Mouse (Mus musculus) MEL (cell line): ENCODE measurements around the gene Elmod3.
A peak's percentile ranks its signal among the peaks of the same experiment; 100 is the strongest.

Source experiments
- CHD1 ChIP-seq: IDR thresholded peaks from 2 replicates; pipeline ENCODE4 v1.6.1; 2012; ENCODE audit warnings: low read depth, mild to moderate bottlenecking, inconsistent platforms, low read length, improper control_type of control experiment
- CTCF ChIP-seq, 3 experiments: IDR thresholded peaks in 2 of 3; conservative IDR thresholded peaks in 1 of 3; 2 replicates each; pipeline ENCODE4 v1.5.1; 2011 to 2012; ENCODE audit warnings: low read length in 3 of 3, low read depth in 2 of 3, mild to moderate bottlenecking in 2 of 3, improper control_type of control experiment in 1 of 3, inconsistent platforms in 1 of 3, mixed read lengths in 1 of 3, moderate library complexity in 1 of 3; ENCODE audit not compliant: control insufficient read depth in 1 of 3, insufficient read depth in 1 of 3, poor library complexity in 1 of 3, severe bottlenecking in 1 of 3
- ELF1 ChIP-seq: IDR thresholded peaks from 2 replicates; pipeline ENCODE4 v1.6.1; 2014; ENCODE audit warnings: low read depth, mild to moderate bottlenecking, inconsistent platforms, low read length, improper control_type of control experiment, moderate library complexity
- EP300 ChIP-seq, 2 experiments: IDR thresholded peaks; 2 replicates each; pipeline ENCODE4 v1.6.1; 2011; ENCODE audit warnings: improper control_type of control experiment in 2 of 2, low read length in 2 of 2, low read depth in 1 of 2, mild to moderate bottlenecking in 1 of 2
- ETS1 ChIP-seq: IDR thresholded peaks from 2 replicates; pipeline ENCODE4 v1.6.1; 2012; ENCODE audit warnings: low read depth, mild to moderate bottlenecking, inconsistent platforms, low read length, improper control_type of control experiment, moderate library complexity
- GABPA ChIP-seq: IDR thresholded peaks from 2 replicates; pipeline ENCODE4 v1.6.1; 2012; ENCODE audit warnings: low read depth, mild to moderate bottlenecking, inconsistent platforms, low read length, improper control_type of control experiment, moderate library complexity
- GATA1 ChIP-seq: IDR thresholded peaks from 2 replicates; pipeline ENCODE4 v1.6.1; 2011; ENCODE audit warnings: low read depth, low read length, improper control_type of control experiment
- MAZ ChIP-seq: IDR thresholded peaks from 2 replicates; pipeline ENCODE4 v1.6.1; 2012; ENCODE audit warnings: low read depth, mild to moderate bottlenecking, inconsistent platforms, low read length, improper control_type of control experiment
- MXI1 ChIP-seq: IDR thresholded peaks from 2 replicates; pipeline ENCODE4 v1.6.1; 2011; ENCODE audit warnings: mild to moderate bottlenecking, low read depth, low read length, improper control_type of control experiment
- NELFE ChIP-seq: IDR thresholded peaks from 2 replicates; pipeline ENCODE4 v1.6.1; 2011; ENCODE audit warnings: low read depth, low read length, improper control_type of control experiment
- POLR2A ChIP-seq, 2 experiments: IDR thresholded peaks; 2 replicates each; pipeline ENCODE4 v1.6.1; 2011 to 2012; ENCODE audit warnings: low read length in 2 of 2, mild to moderate bottlenecking in 2 of 2, control low read depth in 1 of 2, improper control_type of control experiment in 1 of 2, low read depth in 1 of 2, moderate library complexity in 1 of 2; ENCODE audit not compliant: control insufficient read depth in 1 of 2, insufficient read depth in 1 of 2, poor library complexity in 1 of 2
- USF1 ChIP-seq: IDR thresholded peaks from 2 replicates; pipeline ENCODE4 v1.6.1; 2014; ENCODE audit warnings: low read depth, mild to moderate bottlenecking, inconsistent platforms, low read length, improper control_type of control experiment, moderate library complexity
- ZNF384 ChIP-seq: IDR thresholded peaks from 2 replicates; pipeline ENCODE4 v1.6.1; 2012; ENCODE audit warnings: low read depth, mild to moderate bottlenecking, inconsistent platforms, low read length, improper control_type of control experiment

GRCm38 (mm10) chr6:72601732-72602131 is 3.5 kb upstream of the Elmod3 start:
- TF ChIP-seq EP300 (IDR thresholded peaks at IDR 0.05; ENCODE audit: low read depth in 1 of 2, low read length in 2 of 2) (peak in 1 of 2 experiments; percentile 77; a peak in 2 of 4 replicates), ZNF384 (no peak), CTCF (IDR thresholded peaks at IDR 0.05 in 2 of 3, conservative IDR thresholded peaks at IDR 0.05 in 1 of 3; ENCODE audit: control insufficient read depth in 1 of 3, insufficient read depth in 1 of 3, low read depth in 2 of 3, low read length in 3 of 3, poor library complexity in 1 of 3, severe bottlenecking in 1 of 3) (peak; percentile 71 to 99 (median 88)), POLR2A (IDR thresholded peaks at IDR 0.05; ENCODE audit: control insufficient read depth in 1 of 2, insufficient read depth in 1 of 2, low read depth in 1 of 2, low read length in 2 of 2, poor library complexity in 1 of 2) (no peak), MAZ (no peak), NELFE (no peak), GABPA (no peak), CHD1 (no peak), GATA1 (peak; percentile 91), ETS1 (peak; percentile 10; the same call in 1 of the 2 replicates), USF1 (no peak), ELF1 (peak; percentile 65; the same call in 1 of the 2 replicates), MXI1 (no peak; the same call in 1 of the 2 replicates)
